Mouse (Mus musculus): ENCODE results near the gene Nif3l1. TPM values are rescaled to one million over a fixed set of nuclear protein-coding genes. Genes with fewer than 3 reads are reported as not detected.

The Nif3l1 gene
- total and polyA plus RNA-seq, 3 experiments = 28.5 to 32.8 TPM; not detected in 1

- Histone ChIP-seq H3K9ac (ENCODE audit: control insufficient read depth, low read depth, low read length, poor library complexity, severe bottlenecking) (no peak overlapping the region), H3K4me1 (ENCODE audit: control insufficient read depth in 1 of 2, insufficient read depth in 2 of 2, low read length in 2 of 2) (no peaks in the 10 kb centered on the region), H3K36me3 (ENCODE audit: control insufficient read depth in 1 of 2, insufficient read depth in 2 of 2, low read length in 2 of 2) (peaks cover 0 to 27% of the 10 kb centered on the region in 2 experiments; a peak in 2 of 4 replicates), H3K4me3 (ENCODE audit: control insufficient read depth in 1 of 2, insufficient read depth in 1 of 2, low read depth in 2 of 2, low read length in 2 of 2) (no peak overlapping the region), H3K27me3 (ENCODE audit: control insufficient read depth in 1 of 2, insufficient read depth in 2 of 2, low read length in 2 of 2) (no peaks in the 10 kb centered on the region), H3K9me3 (replicated peaks; ENCODE audit: insufficient read depth, low read length) (no peaks in the 10 kb centered on the region), H3K27ac (ENCODE audit: control insufficient read depth, low read depth, low read length) (no peak overlapping the region), H3K79me2 (ENCODE audit: control insufficient read depth, insufficient read depth, low read length, poor library complexity) (no peaks in the 10 kb centered on the region; the same call in 1 of the 2 replicates)
- TF ChIP-seq USF1 (IDR thresholded peaks at IDR 0.05; ENCODE audit: low read depth, low read length) (no peak), RCOR1 (IDR thresholded peaks at IDR 0.05; ENCODE audit: low read depth, low read length) (no peak), MAX (IDR thresholded peaks at IDR 0.05; ENCODE audit: low read length) (no peak), MEF2A (IDR thresholded peaks at IDR 0.05; ENCODE audit: extremely low read depth, insufficient replicate concordance, low read depth, low read length, poor library complexity, severe bottlenecking) (no peak), TCF12 (IDR thresholded peaks at IDR 0.05; ENCODE audit: low read depth, low read length) (no peak)
- no peak for DNase-seq (ENCODE audit: low read depth, low spot score)
Observed at GRCm38 (mm10) chr1:58475662-58476061, 30.7 kb downstream of the Nif3l1 start.

- DNase-seq (ENCODE audit: low read depth, low spot score) = no peak
- no peaks in the 10 kb centered on the region for H3K79me2 ChIP-seq (ENCODE audit: control insufficient read depth, insufficient read depth, low read length, poor library complexity)
- H3K27ac ChIP-seq (ENCODE audit: control insufficient read depth, low read depth, low read length) = no peak overlapping the region
- H3K4me1 ChIP-seq (ENCODE audit: control insufficient read depth in 1 of 2, insufficient read depth in 2 of 2, low read length in 2 of 2) = no peaks in the 10 kb centered on the region
- no peak overlapping the region for H3K4me3 ChIP-seq (ENCODE audit: control insufficient read depth in 1 of 2, insufficient read depth in 1 of 2, low read depth in 2 of 2, low read length in 2 of 2)
- H3K36me3 ChIP-seq (ENCODE audit: control insufficient read depth in 1 of 2, insufficient read depth in 2 of 2, low read length in 2 of 2) = peaks cover 0 to 29% of the 10 kb centered on the region in 2 experiments; a peak in 3 of 4 replicates
- no peak for TF ChIP-seq ZMIZ1 (IDR thresholded peaks at IDR 0.05; ENCODE audit: low read depth, low read length)
- H3K9ac ChIP-seq (ENCODE audit: control insufficient read depth, low read depth, low read length, poor library complexity, severe bottlenecking) = no peak overlapping the region
- no peaks in the 10 kb centered on the region for H3K27me3 ChIP-seq (ENCODE audit: control insufficient read depth in 1 of 2, insufficient read depth in 2 of 2, low read length in 2 of 2)
- no peaks in the 10 kb centered on the region for H3K9me3 ChIP-seq (replicated peaks; ENCODE audit: insufficient read depth, low read length)
Observed at GRCm38 (mm10) chr1:58482647-58483046, 37.7 kb downstream of the Nif3l1 start.

GRCm38 (mm10) chr1:58495603-58496002 lies 50.7 kb downstream of the Nif3l1 start:
- DNase-seq (ENCODE audit: low read depth, low spot score) = no peak
- Histone ChIP-seq H3K4me1 (ENCODE audit: control insufficient read depth in 1 of 2, insufficient read depth in 2 of 2, low read length in 2 of 2) (no peaks in the 10 kb centered on the region), H3K9me3 (replicated peaks; ENCODE audit: insufficient read depth, low read length) (no peaks in the 10 kb centered on the region), H3K4me3 (ENCODE audit: control insufficient read depth in 1 of 2, insufficient read depth in 1 of 2, low read depth in 2 of 2, low read length in 2 of 2) (no peak overlapping the region), H3K79me2 (ENCODE audit: control insufficient read depth, insufficient read depth, low read length, poor library complexity) (no peaks in the 10 kb centered on the region), H3K27me3 (ENCODE audit: control insufficient read depth in 1 of 2, insufficient read depth in 2 of 2, low read length in 2 of 2) (no peaks in the 10 kb centered on the region), H3K36me3 (ENCODE audit: control insufficient read depth in 1 of 2, insufficient read depth in 2 of 2, low read length in 2 of 2) (peaks cover 0 to 57% of the 10 kb centered on the region in 2 experiments; a peak in 2 of 4 replicates), H3K27ac (ENCODE audit: control insufficient read depth, low read depth, low read length) (no peak overlapping the region), H3K9ac (ENCODE audit: control insufficient read depth, low read depth, low read length, poor library complexity, severe bottlenecking) (no peak overlapping the region)
- TF ChIP-seq SMC3 (IDR thresholded peaks at IDR 0.05; ENCODE audit: low read depth, low read length) (no peak), ZC3H11A (IDR thresholded peaks at IDR 0.05; ENCODE audit: low read depth, low read length) (no peak), TCF12 (IDR thresholded peaks at IDR 0.05; ENCODE audit: low read depth, low read length) (no peak), POLR2AphosphoS5 (IDR thresholded peaks at IDR 0.05; ENCODE audit: borderline replicate concordance, low read depth, low read length) (no peak), USF2 (IDR thresholded peaks at IDR 0.05; ENCODE audit: borderline replicate concordance in 1 of 2, insufficient read depth in 1 of 2, low read depth in 1 of 2, low read length in 2 of 2) (no peak), MYB (IDR thresholded peaks at IDR 0.05; ENCODE audit: low read depth, low read length) (no peak), ELF1 (IDR thresholded peaks at IDR 0.05; ENCODE audit: low read depth, low read length) (no peak), MAFK (IDR thresholded peaks at IDR 0.05; ENCODE audit: borderline replicate concordance, low read depth, low read length) (no peak), ETS1 (IDR thresholded peaks at IDR 0.05; ENCODE audit: low read depth, low read length) (no peak), POLR2A (IDR thresholded peaks at IDR 0.05; ENCODE audit: control insufficient read depth in 1 of 2, insufficient read depth in 1 of 2, low read depth in 1 of 2, low read length in 2 of 2, poor library complexity in 1 of 2) (no peak), ZMIZ1 (IDR thresholded peaks at IDR 0.05; ENCODE audit: low read depth, low read length) (no peak)
